Mouse (Mus musculus) forebrain, postnatal 0 days (tissue): Measurements from ENCODE around the gene Ccdc146. TPM values are rescaled to one million over a fixed set of nuclear protein-coding genes. Genes with fewer than 3 reads are reported as not detected.
"Not testable (repeated sequence)": the region's sequence is repeated elsewhere in the genome, so short reads cannot be mapped to it uniquely, and the experiment has no call there.

Source experiments
- ATAC-seq: fragments of 200-750 bp; cut with Nextera tagmentation; 2 replicates; pipeline ENCODE4 v1.8.0; 2017; ENCODE audit warnings: mild to moderate bottlenecking, moderate library complexity
- DNase-seq: peaks from one replicate; pipeline ENCODE4 v3.0.0-alpha.2; 2015
- H3K27ac ChIP-seq: fragments of 300-500 bp; sonication (generic); 2 replicates; pipeline ENCODE4 v1.5.1; 2014; ENCODE audit warnings: low read depth, mild to moderate bottlenecking, antibody characterized with exemption, low read length, moderate library complexity, mixed read lengths
- H3K27me3 ChIP-seq: fragments of 300-500 bp; sonication (generic); 2 replicates; pipeline ENCODE4 v1.6.1; 2014; ENCODE audit warnings: mild to moderate bottlenecking, low read length, mixed read lengths; ENCODE audit not compliant: insufficient read depth
- H3K36me3 ChIP-seq: fragments of 300-500 bp; sonication (generic); 2 replicates; pipeline ENCODE4 v1.6.1; 2014; ENCODE audit warnings: mild to moderate bottlenecking, moderate library complexity; ENCODE audit not compliant: insufficient read depth
- H3K4me1 ChIP-seq: fragments of 300-500 bp; sonication (generic); 2 replicates; pipeline ENCODE4 v1.6.1; 2014; ENCODE audit warnings: antibody characterized with exemption; ENCODE audit not compliant: insufficient read depth
- H3K4me2 ChIP-seq: fragments of 300-500 bp; sonication (generic); 2 replicates; pipeline ENCODE4 v1.6.1; 2014; ENCODE audit warnings: low read depth, mild to moderate bottlenecking, moderate library complexity
- H3K4me3 ChIP-seq: fragments of 300-500 bp; sonication (generic); 2 replicates; pipeline ENCODE4 v1.5.1; 2014; ENCODE audit warnings: low read depth, low read length, mixed read lengths
- H3K9ac ChIP-seq: fragments of 300-500 bp; sonication (generic); 2 replicates; pipeline ENCODE4 v1.6.1; 2014; ENCODE audit warnings: mild to moderate bottlenecking
- H3K9me3 ChIP-seq: fragments of 300-500 bp; sonication (generic); 2 replicates; pipeline ENCODE4 v1.6.1; 2016; ENCODE audit warnings: low read length
- CTCF ChIP-seq: sonication (generic); IDR thresholded peaks from 2 replicates; pipeline ENCODE4 v1.5.1; 2016; ENCODE audit warnings: antibody characterized with exemption, control low read depth, low read depth
- WGBS: fragments of 180-500 bp; shearing (Covaris S2); extraction: QIAGEN DNeasy Blood & Tissue Kit; methylation state at CpG from one replicate; pipeline ENCODE4 v1.1.7; 2014; 5-methylcytosine and 5-hydroxymethylcytosine counted together
- polyA plus RNA-seq: library from polyadenylated mRNA; unstranded; fragments of >200 nt; fragmentation: Nextera tagmentation; extraction: Ambion mirVana; gene quantifications from 2 replicates; pipeline ENCODE4 v1.2.1, GENCODE M21; 2015
- total RNA-seq: library from RNA; depleted of rRNA; stranded (reverse); fragments of >200 nt; gene quantifications from 2 replicates; pipeline ENCODE4 v1.2.3, GENCODE M21; 2014

Gene Ccdc146
- total and polyA plus RNA-seq, 2 experiments from 2014 or later, result 1.1 to 1.7 TPM

GRCm38 (mm10) chr5:21277685-21278084 lies 146.8 kb downstream of the Ccdc146 start:
- H3K4me2 ChIP-seq, ATAC-seq, H3K4me3 ChIP-seq, H3K27ac ChIP-seq, H3K4me1 ChIP-seq, H3K36me3 ChIP-seq, H3K9me3 ChIP-seq, DNase-seq, H3K27me3 ChIP-seq, H3K9ac ChIP-seq: not testable (repeated sequence)
- peak; percentile 52 for TF ChIP-seq CTCF
- 48% methylated on average over 2 of the region's 2 CpGs for WGBS

DNA sequence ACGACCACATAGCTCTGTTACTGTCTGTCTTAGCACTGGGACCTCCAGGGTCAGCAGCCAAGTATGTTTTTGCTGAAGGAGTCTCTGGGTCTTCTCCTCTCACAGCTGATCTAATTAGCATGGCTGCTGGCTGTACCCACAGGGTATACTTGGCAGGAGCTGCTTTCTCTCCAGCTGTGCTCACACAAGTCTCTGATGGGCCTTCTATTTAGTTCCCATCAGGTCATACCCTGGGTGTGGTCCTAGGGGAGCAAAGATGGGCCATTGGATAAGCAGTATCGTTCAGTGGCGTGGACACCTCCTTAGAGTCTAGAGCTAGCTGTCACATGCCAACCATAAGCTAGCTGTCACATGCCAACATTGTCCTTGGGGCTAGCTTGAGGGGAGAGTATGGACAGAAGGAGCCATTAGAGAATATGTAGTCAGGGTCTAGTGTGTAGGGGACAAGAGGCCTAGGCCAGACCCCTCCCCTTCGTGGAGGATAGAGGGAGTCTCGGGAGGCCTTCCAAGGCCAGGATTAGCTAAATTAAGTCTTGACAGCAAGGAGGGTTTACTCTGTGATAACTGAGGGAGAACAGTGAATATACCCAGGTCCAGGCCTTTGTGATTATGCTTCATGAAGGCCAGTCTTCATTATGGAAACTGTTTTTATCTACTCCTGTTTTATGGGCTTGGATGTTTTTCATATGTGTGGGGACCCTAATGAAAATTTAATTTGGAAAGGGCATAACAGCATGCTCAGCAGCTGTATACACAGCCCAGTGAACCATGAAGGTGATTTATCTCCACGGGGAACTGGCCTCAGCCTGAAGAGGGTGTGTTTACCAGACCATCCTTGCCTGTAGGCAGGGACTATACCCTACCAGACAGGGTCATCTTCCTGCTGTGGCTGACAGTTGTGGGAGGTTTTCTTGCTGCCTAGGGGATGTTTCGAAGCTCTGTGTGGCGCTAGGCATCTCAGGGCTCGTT lies 152.8 kb downstream of the Ccdc146 start:
- WGBS, result 49% methylated on average over 9 of the region's 9 CpGs

GRCm38 (mm10) chr5:21270756-21271155 lies 153.7 kb downstream of the Ccdc146 start:
- H3K27me3 ChIP-seq, result no peaks in the 10 kb centered on the region
- 51% methylated on average over 4 of the region's 4 CpGs for WGBS
- no peaks in the 10 kb centered on the region for H3K9me3 ChIP-seq
- no peaks in the 10 kb centered on the region for H3K36me3 ChIP-seq
- no peak for TF ChIP-seq CTCF
- H3K4me3 ChIP-seq, result no peak overlapping the region
- H3K27ac ChIP-seq, result no peak overlapping the region
- no peak overlapping the region for H3K4me2 ChIP-seq
- H3K9ac ChIP-seq, result no peak overlapping the region
- ATAC-seq (no peak), DNase-seq (no peak)
- H3K4me1 ChIP-seq, result no peaks in the 10 kb centered on the region

More for the DNA sequence above, 152.8 kb downstream of the Ccdc146 start:
- Histone ChIP-seq H3K9me3 (no peaks in the 10 kb centered on the region), H3K4me1 (no peaks in the 10 kb centered on the region), H3K36me3 (no peaks in the 10 kb centered on the region), H3K4me3 (no peak overlapping the region), H3K4me2 (no peak overlapping the region), H3K9ac (no peak overlapping the region), H3K27ac (no peak overlapping the region), H3K27me3 (no peaks in the 10 kb centered on the region)
- DNase-seq (no peak), ATAC-seq (no peak)
- TF ChIP-seq CTCF, result no peak

DNA sequence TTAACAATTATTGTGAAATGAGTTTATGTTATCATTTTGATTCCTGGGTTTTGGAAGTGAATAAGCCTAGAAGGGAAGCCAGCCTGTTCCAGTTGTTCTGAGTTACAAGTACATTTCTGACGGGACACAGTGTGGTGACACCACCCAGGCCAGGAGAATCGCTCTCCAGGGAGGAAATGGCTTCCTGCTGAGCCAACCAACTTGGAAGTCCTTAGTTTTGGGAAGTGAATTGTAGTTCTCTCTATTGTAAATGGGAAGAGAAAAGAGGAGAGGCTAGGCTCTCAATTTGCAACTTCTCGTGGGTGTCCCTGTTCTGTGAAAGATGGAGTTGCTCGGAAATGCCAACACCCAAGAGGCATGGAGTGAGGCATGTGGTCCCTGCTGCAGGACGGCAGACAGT lies 155.0 kb downstream of the Ccdc146 start:
- H3K4me1 ChIP-seq, result no peaks in the 10 kb centered on the region
- no peak overlapping the region for H3K27ac ChIP-seq
- DNase-seq (no peak), ATAC-seq (no peak)
- H3K36me3 ChIP-seq, result no peaks in the 10 kb centered on the region
- TF ChIP-seq CTCF, result no peak
- H3K27me3 ChIP-seq, result no peaks in the 10 kb centered on the region
- H3K9ac ChIP-seq, result no peak overlapping the region
- no peak overlapping the region for H3K4me2 ChIP-seq
- WGBS, result 86% methylated on average over 5 of the region's 5 CpGs
- H3K9me3 ChIP-seq, result no peaks in the 10 kb centered on the region
- H3K4me3 ChIP-seq, result no peak overlapping the region

DNA sequence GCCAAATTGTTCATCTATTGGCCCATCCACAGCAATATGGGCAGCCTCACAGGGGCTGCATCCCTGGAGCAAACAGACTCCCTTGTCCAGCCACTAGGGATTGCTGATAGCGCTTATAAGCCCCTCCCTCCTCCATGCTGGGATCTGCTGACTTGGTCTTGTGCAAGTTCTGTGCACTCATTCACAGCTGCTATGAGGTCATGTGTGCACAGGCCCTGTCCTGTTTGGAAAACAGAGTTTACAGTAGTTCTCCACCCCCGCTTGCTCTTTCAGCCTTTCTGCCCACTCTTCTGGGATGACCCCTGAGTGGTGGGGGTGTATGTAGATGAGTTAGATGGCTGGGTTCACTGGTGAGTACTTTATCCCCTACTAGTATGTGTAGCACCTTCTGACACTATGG lies 157.4 kb downstream of the Ccdc146 start:
- Histone ChIP-seq H3K4me2 (no peak overlapping the region), H3K36me3 (no peaks in the 10 kb centered on the region), H3K9me3 (no peaks in the 10 kb centered on the region), H3K27me3 (no peaks in the 10 kb centered on the region), H3K4me1 (0 out of 2 replicates have a peak, but pooled peaks cover 4% of the 10 kb centered on the region), H3K9ac (no peak overlapping the region), H3K27ac (no peak overlapping the region), H3K4me3 (no peak overlapping the region)
- TF ChIP-seq CTCF, result no peak
- ATAC-seq, result no peak; the same call in 1 of the 2 replicates
- no peak for DNase-seq
- WGBS, result 90% methylated on average over 2 of the region's 2 CpGs

DNA sequence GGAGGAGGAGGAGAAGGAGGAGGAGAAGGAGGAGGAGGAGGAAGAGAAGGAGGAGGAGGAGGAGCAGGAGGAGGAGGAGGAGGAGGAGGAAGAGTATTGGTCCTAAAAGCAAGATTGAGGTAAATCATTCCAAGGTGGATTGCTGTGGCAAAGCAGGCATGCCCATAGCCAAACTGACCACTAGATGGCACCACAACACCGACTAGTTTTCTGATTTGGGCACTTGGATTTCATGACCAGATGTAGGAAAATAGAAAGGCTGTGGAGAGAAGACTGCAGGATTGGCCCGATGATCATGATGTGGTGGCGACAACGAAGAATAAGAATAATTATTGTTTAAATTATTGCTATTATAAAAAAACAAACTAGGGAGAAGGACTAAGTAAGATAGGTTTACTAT lies 159.4 kb downstream of the Ccdc146 start:
- Histone ChIP-seq H3K27me3 (no peaks in the 10 kb centered on the region), H3K9ac (no peak overlapping the region), H3K4me2 (no peak overlapping the region), H3K36me3 (no peaks in the 10 kb centered on the region), H3K4me3 (no peak overlapping the region), H3K27ac (no peak overlapping the region), H3K9me3 (no peaks in the 10 kb centered on the region), H3K4me1 (0 out of 2 replicates have a peak, but pooled peaks cover 4% of the 10 kb centered on the region)
- peak; percentile 79 for ATAC-seq
- DNase-seq, result peak; percentile 94
- peak; percentile 94 for TF ChIP-seq CTCF
- WGBS, result 14% methylated on average over 4 of the region's 4 CpGs

DNA sequence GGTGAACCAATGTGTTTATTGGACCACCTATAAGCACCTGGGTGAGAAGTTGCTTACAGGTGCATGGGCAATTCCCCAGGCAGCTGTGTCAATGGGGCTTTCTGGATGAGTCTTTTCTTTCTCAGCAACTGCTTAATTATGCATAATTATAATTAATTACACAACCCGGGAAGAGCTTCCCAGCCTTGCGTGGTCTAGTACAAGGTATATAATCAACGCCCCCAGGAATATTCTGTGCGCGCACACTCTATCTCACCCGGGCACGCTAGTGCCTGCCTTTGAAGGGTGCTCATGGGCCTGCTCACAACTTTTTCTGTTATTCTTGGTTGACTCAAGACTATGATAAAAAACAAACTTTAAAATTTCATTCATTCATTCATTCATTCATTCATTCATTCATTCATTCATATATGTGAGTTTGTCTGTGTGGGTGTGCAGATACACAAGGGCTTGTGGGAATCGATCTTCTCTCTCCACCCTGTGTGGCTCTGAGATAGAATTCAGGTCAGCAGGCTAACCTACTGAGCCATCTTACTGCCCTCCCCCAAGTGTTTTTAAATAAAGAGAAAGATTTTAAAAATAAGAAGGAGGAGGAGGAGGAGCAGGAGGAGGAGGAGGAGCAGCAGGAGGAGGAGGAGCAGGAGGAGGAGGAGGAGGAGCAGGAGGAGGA lies 160.0 kb downstream of the Ccdc146 start:
- Histone ChIP-seq H3K36me3 (no peaks in the 10 kb centered on the region), H3K4me2 (no peak overlapping the region), H3K4me1 (0 out of 2 replicates have a peak, but pooled peaks cover 4% of the 10 kb centered on the region), H3K27me3 (no peaks in the 10 kb centered on the region), H3K9ac (no peak overlapping the region), H3K9me3 (no peaks in the 10 kb centered on the region), H3K4me3 (no peak overlapping the region), H3K27ac (no peak overlapping the region)
- DNase-seq, result no peak
- TF ChIP-seq CTCF, result no peak
- WGBS, result 57% methylated on average over 8 of the region's 8 CpGs
- 0 out of 2 replicates have a peak, but pooled peaks have one; percentile 27 for ATAC-seq
